Mouse (Mus musculus): ENCODE data around the gene Lin52.

The Lin52 gene

DNA sequence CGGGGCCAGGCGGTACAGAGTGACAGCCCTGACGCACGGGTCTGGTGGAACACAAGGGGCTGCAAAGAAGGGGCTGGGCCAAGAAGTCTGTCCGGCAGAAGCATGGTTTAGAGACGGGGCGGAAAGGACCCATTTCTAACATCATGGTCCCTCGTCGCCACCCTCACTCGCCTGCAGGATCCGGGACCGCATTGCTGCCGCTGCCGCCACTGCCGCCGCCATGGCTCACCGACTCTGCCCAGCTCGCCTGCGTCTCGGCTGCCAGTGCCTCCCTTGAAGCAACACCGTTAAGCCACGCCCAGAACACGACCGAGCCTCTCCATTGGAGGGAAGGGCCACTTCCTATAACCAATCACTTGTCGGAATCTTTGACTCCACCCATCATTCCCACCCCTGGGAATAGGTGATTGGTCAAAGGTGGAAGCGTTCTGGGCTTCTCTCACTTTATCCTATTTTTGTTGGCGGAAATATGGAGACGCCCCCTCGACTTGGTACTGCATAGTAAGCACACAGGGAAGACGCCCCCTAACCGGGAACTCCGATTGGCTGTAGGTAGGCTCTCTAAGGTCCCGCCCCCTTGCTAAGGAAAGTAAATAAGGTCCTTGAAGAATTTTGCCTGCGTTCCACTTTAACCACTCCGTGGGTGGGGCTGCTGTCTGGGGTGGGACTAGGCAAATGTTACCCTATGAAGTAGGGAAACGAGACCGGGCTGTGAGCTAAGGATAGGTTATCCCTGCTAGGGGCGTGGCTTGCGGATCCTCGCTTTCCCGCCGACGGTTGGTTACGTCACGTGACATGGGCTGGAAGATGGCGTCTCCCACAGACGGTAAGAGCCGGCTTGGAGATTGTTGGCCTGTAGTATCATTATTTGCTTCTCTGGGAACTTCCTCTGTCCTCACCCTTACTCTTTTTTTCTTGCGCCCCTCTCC lies at the start of gene Lin52, which contains the start of gene Aldh6a1:
Gene Lin52 (plus strand): TSS at position 705 of the 929 bp plus-strand sequence.
Gene Aldh6a1 (minus strand): TSS at position 287 of the 929 bp plus-strand sequence.
- peak; percentile 100 for DNase-seq

DNA sequence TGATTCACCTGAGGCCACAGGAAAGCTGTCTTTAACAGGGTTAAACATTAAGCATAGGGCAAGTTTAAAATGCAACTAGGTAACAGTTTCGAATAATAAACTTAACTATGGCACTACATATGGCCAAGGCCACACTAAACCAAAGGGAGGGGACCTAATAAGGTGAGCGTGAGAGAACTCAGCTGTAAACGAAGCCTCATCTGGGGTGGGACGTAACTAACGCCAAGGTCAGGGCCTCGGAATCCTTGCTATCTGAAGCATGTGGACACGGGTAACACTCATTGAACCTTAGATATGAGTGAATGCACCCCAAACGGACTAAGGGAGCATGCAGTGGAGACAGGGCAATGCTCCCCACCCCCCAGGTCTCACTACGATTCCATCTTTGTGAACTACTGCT lies 48.3 kb upstream of the Lin52 start:
- DNase-seq: no peak

DNA sequence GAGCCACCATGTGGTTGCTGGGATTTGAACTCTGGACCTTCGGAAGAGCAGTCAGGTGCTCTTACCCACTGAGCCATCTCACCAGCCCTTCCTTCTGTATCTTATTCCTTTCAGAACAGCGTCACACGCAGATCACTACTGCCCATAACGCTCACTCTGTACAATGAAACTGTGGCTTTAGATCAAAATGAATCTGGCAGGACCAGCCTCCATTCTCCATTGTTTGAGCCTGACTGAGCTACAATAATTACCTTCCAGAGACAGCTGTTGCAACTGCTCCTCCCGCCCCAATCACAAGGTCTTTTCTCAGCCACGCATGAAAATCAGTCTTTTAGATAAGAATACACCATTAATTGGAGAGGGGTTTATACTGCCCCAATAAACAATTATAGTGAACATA lies 46.7 kb upstream of the Lin52 start:
- peak; percentile 95 for DNase-seq

DNA sequence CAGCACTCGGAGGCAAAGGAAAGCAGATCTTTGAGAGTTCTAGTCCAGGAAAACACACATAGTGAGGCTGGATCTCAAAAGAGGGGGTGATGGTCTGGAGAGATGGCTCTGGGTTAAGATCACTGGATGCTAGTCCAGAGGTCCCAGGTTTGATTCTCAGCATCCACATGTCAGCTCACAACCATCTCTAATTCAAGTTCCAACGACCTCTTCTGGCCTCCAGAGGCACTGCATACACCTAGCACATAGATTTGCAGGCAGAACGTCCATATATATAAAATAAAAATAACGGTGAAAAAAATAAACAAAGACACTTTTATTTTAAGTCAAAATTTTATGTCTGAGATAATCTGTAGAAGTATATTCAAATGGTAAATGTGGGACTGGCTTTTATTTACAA lies 44.0 kb upstream of the Lin52 start:
- DNase-seq: no peak

DNA sequence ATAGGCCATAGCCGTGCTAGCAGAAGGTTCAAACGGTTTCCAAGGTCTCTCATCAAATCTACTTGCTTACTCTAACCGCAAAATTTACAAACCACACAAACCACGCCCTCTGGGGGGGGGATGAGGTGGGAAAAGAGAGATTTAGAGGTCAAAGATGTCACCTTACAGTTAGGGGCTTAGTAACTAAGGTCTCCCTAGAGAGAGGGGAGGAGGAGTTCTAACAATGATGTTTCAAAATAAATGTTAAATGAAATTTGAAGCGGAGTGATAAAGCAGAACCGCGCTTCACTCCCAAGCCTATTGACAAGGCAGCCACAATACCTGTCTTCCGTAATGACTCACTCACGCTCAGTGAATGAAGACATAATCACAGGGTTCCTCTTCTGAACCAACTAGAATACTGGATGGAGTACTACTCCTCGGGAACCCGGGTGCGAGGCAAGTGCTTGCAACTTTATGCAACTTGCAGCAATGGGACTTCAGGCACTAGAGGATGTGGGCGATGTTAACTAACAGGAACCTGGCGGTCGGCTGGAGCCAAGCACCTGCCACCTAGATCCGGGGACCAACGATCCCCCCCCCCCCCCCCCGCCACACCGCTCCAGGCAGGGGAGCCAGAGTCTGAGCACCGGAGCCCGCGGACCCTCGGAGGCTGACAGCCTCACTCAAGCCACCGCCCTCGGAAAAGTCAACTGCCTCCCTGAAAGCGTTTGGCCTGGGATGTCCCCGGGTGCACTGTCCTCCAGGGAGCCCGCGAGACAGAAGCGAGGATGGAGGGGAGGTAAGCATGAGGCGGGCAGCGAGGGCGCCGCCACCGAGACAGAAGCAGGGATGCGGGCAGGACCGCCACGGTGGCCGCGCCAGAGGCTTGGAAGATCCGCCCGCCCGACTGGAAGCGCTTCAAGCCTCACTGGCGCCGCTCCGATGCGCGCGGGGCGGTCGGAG lies 43.1 kb upstream of the Lin52 start:
- DNase-seq: peak; percentile 29

DNA sequence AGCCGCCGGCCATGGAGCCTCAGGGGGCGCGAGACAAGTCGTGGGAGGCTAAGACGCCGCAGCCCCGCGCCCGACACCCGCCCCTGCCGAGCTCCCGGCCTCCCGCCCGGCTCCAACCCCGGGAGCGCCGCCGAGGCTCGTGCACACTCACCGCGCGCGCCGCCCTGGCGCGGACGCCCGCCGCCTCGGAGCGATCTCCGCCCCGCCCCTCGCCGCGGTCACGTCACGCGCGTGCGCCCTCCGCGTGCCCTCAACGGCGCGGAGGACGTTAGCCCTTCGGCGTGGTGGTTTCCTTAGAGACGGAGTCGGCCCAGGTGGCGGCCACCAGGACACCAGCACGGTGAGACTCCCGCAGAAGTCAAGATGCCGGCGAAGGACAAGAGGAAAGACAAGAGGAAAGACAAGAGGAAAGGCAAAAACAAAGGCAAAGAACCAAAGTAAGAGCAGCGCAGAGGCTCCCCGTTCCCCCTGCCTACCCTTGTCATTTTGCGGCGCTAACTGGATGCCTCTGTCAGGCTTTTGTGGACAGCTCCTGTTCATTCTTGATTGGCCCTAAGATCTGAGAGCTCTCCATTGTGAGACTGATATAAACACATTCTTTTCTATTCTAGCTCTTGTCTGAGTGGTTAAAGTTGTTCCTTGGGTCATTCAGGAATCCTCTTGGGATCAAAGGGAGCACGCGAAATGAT lies 42.3 kb upstream of the Lin52 start, which contains the start of the genes Entpd5 and Bbof1:
Gene Entpd5 (minus strand): TSS at position 211 of the 689 bp plus-strand sequence.
Gene Bbof1 (plus strand): TSS at position 253 of the 689 bp plus-strand sequence.
- peak; percentile 94 for DNase-seq

DNA sequence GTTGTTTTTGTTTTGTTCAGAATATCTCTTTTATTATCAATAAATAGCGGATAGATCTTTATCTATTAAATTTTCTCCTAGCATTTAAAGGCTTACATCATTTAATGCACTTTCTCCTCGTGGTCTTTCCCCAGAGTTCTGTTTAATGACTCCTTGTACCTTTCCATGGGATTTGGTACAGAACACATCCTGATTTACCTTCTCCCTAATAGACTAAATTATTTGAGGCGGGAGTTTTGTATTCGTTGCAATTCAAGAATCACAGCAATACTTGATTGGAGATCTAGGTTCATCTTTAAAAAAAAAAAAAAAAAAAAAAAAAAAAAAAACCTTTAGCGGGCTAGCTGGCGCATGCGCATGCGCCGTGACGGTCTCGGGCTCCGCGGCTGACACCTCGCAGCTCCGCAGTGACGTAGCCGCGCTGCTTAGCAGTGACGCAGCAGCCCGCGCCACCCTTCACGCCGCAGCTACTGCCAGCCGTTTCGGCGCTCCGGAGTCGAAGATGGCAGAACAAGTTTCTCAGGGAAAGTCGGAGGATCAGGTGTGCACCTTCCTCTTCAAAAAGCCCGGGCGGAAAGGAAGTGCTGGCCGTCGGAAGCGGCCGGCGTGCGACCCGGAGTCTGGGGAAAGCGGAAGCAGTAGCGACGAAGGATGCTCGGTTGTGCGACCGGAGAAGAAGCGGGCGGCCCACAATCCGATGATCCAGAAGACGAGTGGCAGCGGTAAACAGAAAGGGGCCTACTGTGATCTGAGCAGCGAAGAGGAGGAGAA lies 34.2 kb upstream of the Lin52 start, which contains the start of gene Rnf113a2:
Gene Rnf113a2 (plus strand): TSS at position 363 of the 771 bp plus-strand sequence.
- peak; percentile 91 for DNase-seq

DNA sequence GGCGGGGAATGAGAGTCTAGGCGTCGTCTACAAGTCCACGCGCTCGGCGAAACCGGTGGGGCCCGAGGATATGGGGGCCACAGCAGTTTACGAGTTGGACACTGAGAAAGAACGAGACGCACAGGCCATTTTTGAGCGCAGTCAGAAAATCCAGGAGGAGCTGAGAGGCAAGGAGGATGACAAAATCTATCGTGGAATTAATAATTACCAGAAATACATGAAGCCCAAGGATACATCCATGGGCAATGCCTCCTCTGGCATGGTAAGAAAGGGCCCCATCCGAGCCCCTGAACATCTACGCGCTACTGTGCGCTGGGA lies 33.7 kb upstream of the Lin52 start:
- DNase-seq: no peak

DNA sequence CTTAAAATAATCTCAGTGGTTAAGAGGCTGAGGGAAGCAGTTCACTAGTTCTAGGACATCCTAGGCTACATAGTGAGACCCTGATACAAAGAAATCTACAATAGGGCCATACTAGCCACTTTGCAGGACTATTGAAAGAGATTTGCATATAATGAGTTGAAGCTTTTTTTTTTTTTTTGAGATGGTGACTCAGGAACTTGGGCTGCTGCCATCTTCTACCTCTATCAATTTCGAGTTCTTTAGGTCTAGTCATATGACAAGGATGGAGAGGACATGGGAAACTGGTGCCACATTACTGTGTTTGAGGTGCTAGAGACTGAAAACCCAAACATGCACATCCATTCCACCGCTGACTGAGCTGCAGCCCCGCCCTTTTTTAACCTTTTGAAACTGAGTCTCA lies 27.2 kb upstream of the Lin52 start:
- DNase-seq: no peak

DNA sequence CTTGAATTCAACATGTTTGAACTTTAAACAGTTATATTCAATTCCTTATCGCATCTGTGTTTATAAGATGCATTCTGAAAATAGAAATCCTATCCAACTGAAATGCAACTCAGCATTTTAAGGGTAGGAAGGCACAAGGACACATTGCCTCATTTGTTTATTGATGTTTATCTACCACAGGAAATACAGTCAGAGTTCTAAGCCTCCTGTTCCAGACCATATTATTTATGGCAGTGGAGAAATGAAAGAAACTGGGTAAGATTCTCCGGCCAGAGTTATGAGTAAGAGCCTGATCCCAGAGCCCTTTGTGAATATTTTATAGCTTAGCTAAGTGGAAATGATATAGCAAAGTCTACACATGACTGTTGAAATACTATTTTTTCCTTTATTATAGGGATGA lies 21.4 kb upstream of the Lin52 start:
- no peak for DNase-seq

DNA sequence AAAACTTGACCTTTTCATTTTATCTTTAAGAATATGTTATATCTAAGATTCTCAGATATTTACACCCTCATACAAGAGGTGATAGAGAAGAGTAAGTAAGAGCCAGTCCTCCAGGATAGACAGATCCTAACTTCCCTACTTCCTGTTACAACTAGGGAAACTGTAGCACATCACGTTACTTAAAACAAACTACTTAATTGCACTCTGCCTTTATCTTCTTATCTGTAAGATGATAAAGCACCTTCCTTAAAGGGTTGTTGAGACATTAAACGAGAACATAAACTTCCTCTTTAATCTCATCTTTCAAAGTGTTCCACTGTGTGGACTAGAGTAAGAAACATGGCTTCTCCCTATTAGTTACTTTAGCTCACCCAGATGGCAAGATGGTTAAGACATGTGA lies 12.5 kb upstream of the Lin52 start:
- DNase-seq: no peak

DNA sequence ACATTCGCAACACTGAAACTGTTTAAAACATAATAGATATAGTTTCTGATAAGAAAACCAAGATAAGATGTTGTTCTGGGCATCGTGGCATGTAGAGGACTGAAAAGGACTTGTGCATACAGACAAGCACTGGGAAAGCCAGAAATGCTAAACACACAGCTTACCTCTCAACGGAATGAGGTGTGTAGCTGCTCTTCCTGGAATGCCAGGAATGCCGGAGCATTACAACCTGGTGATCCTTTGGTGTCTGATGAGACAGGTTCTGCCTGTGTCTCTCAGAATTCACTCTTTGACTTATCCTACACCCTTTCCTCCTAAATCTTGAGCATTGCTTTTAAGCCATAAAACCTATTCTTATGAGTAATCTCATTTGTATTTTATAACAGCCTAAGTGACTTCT lies 8.7 kb upstream of the Lin52 start:
- no peak for DNase-seq

DNA sequence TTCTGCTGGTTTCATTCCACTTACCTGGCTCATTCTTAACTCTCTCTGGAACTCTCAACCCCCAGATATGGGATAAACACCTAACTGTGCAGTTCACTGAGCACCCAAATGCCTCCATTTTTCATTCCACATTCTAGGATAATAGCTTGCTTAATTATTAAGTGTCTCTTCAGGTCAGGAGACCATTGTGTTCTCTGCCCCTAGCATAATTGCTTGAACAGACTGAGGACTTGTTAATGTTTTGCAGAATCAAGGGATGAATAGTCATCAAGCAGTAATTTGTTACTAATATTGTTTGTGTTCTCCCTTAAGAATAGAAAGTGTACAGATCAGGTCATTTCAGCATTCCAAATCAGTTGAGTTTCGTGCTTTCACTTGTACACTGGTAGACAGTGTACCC lies 3.8 kb upstream of the Lin52 start:
- DNase-seq: no peak

DNA sequence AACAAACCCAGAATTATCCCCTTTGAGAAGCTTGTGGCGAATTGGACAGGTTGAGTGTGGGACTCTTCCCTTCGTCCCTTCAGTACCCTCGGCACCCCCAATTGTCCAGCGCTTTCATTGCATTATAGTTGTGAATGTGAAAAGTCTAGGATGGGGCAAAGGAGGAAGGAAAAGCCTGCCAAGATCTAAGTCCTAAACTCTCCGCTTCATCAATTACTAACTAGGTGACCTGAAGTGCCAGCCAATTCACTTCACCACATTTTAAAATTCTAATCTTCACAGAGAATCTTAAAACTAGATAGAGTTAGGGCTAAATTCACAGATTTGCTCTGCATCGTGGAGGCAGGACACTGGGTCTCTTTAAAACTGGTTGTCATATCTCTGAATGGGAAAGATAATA lies 3.0 kb upstream of the Lin52 start:
- DNase-seq: no peak

DNA sequence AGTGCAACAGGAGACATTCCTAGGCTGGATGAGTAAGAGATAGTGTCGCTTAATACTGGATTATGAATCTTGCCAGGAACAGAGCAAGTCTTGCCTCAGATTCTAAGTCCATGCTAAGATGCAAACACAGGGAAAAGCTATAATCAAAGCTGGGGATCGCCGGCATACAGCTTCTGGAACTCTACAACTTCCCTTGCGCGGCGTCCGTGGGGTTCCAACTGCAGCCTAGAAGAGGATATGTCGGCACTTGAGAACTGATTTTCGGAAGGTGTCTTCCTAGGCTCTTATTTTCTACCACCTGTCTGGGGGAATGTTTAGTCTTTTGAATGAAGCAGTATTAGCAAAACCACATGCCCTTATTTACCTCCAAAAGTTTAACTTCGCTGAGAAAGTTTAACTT lies 1.3 kb upstream of the Lin52 start:
- DNase-seq: no peak

DNA sequence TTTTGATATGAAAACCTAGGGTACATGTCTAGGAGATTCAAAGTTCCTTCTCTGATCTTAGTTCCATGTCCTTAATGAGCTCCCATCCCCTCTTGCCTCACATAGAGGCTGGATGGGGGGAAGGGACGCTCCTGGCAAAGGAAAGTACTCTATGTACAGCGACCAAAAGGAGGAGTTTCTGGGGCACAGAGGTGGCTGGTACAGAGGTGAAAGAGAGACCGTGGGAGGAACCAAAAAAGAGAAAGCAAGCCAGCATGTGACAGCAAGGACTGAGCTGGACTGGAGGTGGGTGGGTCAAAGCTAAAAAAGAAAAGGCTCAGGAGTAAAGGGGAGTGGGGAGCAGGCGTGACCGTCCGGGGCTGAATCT lies 888 bp upstream of the Lin52 start:
- DNase-seq: no peak

DNA sequence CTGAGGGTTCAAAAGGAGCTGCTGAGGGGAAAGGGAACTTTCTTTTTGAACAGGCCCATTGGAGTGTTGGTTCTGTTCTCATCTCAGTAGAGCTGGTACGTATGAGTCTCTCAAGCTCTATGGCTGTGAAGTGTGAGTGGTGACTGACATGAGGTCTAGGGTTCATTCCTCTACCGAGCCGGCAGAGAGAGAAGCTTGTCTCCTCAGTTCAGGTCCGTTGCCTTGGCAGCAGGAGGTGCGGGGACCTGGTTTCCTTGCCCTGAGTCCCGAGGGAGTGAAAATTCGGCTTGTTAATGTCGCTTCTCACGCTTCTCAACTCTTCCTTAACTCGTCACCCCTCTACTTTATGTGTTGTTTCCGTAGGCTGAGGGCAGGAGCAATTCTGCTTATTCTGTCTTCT lies 579 bp downstream of the Lin52 start:
- DNase-seq: no peak

DNA sequence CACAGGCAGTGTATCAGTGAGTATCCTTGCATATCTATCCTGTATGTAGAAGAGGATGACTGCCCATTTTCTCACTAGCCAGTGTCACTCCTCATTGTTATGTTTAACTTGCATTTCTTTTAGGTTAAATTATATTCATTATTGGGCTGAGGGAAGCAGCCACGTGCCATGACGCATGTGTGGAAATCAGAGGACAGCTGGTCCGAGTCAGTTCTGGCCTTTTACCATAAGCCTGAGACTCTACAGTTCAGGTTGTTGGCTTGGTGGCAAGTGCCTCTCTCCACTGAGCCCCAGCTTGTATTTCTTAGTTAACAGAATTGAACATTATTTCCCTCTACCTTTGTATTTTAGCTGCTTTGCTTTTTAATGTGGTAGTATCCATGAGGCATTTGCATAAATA lies 5.7 kb downstream of the Lin52 start:
- DNase-seq: no peak

DNA sequence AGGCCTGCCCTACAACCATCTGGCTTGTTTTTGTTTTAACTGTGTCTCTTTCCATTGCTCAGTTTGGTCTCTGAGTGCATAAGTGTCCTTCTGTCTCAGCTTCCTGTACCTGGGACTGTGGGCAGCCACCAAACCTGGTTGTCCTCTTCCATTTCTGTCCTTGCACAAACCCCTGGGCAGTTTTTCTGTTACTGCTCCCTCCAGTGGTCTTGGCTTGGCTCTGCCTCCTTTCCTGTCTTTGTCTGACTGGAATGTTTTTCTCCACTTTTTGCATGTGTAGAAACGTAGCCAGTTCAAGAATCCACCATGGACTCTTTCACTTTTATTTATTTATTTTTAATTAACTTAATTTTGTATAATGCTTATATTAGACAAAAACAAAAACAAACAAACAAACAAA lies 8.6 kb downstream of the Lin52 start:
- DNase-seq: peak; percentile 10

DNA sequence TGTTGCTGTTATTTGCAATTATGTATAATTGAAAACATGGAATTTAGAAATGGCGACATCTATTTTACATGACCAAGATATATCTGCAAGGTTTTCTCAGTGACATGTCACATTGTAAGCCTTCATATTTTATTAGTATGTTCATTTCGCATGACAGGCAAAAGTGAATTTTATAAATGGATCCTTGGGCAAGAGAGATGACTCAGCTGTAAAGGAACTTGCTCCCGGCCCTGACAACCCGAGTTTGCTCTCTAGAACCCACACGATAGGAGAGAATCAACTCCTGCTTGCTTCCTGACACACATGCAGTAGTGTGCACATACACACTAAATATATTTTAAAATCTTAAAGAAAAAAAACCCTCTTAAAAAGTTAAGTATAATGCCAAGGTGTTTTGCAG lies 10.2 kb downstream of the Lin52 start:
- no peak for DNase-seq

DNA sequence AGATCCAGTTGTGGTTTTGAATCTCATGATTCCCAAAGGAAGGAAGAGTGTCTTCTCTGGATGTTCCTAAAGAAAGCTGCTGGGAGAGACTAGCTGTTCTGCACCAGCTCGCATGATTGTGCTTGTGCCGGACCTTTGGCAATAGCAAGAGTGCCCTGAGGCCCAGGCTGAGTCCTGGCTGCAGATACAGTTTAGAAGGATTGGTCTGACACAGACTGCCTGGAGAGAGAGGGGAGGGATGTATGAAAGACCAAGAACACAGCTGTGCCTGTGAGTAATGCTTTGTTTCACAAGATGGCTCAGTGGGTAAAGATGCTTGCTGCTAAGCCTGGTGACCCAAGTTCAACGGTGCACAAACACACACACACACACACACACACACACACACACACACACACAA lies 11.6 kb downstream of the Lin52 start:
- DNase-seq: no peak

DNA sequence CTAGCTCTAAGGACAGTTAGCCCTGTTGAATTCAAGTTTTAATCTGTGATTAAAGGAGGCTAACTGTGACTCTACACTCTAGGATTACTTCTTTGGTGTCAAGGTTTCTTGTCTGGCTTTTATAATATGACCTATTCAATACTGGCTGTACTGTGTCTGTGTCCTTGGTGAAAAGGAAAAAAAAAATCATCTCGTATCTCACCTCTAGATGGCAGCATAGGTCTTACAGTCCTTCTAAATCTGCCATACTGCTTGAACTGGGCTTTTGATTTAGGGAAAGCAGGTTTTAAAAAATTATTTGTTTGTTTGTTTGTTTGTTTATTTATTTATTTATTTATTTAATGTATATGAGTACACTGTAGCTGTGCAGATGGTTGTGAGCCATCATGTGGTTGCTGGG lies 17.5 kb downstream of the Lin52 start:
- peak; percentile 83 for DNase-seq

All from retina, postnatal 1 day (tissue).